Mouse (Mus musculus) retina, postnatal 7 days (tissue): ENCODE measurements at regions not wholly inside any gene's neighbourhood (a gene's known extent, or its start where the extent isn't known, plus 50 kb on each side); places are given as distances from the start of the nearest gene placed in this dataset.
"Not testable (repeated sequence)": the region's sequence is repeated elsewhere in the genome, so short reads cannot be mapped to it uniquely, and the experiment has no call there.

Source experiments
- DNase-seq: peaks from one replicate; pipeline ENCODE4 v3.0.0-alpha.2; 2012; ENCODE audit warnings: low read depth, low spot score

DNA sequence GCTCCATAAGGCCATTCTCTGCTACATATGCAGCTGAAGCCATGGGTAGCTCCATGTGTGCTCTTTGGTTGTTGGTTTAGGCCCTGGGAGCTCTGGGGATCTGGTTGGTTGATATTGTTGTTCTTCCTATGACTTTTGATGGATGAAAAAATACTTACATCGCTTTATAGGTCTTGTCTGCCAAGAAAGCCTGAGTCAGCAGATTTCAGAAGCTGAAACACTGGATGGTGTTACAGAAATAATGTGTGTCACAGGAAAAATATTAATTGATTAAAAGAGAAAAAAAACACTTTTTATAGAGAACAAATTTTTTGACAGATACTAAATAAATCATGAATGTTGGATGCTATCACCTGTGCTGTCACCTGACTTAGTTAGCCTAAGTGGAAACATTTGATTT, 52.4 kb upstream of the Plxna2 start:
- no peak for DNase-seq

DNA sequence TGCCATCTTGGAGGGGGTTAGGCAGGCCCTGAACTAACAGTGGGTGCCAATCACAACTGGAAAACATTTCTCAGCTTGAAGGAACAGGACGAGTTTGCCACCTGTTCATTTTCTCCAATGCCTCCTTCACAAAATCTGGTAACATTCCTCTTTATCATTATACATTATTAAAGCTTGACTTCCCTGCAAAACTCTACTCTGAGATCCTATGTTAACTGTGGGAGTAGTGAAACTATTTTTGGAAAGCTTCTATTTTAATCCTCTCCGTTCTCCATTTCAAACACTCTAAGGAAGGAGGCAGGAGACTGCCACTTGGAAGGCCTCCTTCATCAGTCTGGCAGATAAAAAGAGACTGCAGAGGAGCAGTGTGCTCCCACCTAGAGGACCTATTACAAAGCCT, 54.1 kb upstream of the Plxna2 start:
- DNase-seq: no peak

DNA sequence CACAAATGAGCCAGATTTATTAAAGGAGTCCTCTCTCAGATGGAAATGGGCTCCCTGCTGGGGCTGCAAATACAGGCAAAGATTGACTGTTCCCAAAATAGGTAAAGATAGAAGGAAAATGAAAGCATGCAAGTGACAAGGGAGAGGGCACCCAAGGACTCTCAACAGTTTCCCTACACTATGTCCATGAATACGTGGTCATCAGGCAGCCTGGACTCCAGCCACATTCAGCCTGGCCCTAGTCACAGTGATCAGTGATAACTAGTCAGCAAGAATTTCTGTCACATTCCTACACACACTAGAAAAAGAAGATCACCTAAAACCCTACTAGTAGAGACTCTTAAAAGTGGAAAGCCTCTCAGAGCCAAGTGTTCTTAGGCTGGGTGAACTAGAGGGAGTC, 56.9 kb upstream of the Plxna2 start:
- no peak for DNase-seq

DNA sequence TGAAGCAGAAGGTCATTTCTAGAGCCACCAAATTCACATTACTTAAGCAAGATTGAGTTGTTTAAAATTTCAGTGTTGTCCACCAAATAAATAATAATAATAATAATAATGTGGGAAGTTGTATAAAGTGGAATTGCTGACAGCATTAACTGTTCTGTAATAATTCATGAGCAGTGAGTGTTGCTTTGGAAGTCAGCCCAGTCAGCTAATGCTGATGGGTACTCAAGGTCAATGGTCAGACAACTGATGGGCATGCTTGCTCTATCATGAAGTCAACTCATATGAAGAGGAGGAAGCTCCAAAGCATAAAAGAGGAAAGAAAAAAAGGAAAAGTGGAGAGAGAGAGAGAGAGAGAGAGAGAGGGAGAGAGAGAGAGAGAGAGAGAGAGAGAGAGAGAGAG, 69.4 kb upstream of the Plxna2 start:
- DNase-seq: no peak

DNA sequence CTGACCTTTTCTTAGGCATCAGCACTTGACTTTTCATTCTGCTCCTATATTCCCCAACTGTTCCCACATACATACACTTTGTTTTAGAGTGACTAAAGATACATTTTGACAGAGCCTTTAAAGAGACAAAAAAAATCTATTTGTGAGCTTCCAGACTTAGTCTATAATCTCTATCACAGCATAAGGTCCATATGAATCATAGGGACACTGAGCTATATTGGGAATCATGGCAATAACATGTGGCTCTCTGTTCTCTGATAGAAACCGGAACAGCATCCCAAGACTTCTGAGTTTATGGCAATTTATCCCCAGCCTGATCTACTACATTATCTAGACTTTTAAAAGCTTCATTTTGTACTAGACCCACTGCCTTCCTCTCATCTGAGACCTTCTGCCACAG, 69.8 kb upstream of the Plxna2 start:
- no peak for DNase-seq

DNA sequence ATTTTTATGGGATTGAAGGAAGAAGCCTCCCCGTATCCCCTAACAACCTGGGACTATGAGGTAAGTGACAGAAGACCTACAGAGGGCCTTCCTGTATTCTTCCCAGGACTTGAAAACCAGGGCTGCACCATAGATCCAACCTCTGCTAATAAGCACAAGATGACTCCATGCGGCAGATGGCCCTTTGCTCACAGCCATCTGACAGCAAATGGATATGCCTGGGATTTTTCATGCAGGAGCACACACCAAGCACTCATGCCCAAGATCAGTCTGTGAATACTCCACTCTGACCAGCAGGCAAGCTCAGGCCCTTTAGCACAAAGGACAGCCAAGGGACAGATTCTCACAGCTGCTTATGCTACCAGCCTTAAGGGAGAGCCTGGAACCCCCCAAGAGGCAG, 77.1 kb upstream of the Plxna2 start:
- DNase-seq: no peak

DNA sequence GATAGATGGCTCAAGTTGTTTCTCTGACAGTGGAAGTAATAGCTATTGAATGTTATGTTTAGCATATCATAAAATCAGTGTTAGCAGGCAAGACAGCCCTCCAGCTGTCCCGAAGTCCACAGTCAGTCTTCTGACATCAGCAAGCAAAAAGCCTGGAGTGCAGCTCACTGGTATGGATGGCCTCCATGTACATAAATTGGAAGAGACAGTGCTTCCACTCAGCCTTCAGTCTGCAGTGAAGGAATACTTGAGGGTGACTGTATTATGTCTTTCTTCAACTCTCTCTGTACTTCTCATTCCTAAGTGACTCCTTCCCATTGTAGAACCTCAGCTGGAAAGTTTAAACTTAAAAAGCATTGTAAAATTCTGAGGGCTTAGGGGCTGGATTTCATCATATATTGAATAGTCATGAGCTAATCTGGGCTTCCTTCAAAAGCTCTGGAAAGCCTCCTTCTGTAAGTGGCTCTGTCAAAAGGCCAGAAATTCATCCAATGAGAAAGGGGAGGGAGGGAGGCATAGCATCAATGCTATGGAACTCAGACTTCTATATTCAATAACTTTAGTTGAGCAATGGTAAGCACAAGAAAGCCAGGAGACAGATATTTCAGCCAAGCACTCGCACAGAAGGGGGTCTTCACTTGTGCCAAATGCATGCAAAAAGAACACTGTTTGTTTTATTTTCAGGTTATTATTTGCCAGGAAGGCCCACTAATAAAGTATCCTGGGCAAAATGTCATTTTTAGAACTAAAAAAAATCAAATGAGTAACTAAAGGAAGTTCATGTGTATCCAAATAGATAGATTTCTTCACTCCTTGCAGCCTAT, 90.5 kb upstream of the Plxna2 start:
- no peak for DNase-seq

DNA sequence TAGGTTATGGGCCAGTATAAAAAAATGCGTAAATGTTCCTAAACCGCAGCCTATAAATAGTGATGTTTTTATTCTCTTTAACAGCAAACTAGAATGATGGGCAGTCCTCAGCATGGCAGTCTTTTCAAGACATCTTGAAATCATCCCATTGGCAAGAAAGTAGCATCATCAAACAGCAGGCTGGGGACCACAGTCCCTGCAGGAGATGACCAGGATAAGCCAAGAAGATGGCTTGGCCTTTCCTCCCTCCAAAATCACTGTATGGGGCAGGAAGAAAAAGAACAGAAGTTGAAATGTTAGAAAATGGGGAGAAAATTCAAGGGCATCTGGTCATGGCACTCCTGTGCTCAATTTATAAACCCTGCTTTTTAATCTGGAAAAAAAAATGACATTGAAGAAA, 93.0 kb upstream of the Plxna2 start:
- no peak for DNase-seq

DNA sequence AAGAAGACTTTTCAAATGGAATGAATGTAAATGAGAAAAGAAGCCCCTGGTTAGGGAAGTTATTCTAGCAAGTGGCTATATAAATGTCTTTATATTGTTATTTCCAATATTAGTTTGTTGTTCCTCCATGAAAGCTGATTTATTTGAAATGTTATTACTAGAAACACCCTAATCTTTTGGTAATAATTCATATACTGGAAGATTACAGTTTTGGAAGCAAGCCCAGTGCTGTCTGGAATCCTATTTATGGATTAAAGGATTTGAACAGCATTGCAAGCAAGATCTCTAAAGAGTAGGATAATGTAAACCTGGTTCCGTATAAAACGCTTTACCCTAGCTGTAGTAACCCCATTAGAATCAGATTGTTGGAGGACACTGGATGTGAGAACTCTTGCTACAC, 96.8 kb upstream of the Plxna2 start:
- peak; percentile 35 for DNase-seq

DNA sequence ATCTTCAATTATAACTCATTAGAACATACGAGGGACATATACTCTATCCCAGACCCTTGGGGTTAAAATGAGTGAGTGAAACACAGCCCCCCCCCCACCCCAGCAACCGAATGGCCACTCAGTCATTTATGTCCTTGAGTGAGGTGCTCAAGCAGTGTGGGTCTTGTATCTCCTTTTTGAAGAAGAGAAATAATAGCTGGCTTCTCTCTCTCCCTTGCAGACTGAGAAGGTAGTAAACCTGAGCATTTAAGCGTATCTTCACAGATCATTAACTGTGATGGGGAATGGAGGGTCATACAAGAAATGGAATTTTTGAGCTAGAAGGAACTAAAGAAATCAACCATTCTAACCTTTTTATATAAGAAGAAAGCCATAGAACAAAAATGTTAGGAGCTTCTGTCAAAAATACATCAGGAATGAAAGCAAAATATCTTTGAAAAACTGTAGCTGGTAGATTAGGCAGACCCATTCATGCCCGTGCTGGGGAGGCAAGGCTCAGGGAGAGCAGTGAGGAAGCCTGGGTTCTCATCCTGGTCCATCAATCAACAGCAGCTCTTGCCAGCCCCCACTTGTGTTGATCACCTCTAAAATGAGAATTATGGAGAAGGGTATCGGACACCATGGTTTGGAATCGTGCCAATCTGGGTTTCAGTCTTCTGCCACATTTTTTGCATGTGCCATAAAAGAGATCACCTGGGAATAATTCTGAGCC, 98.4 kb upstream of the Plxna2 start:
- DNase-seq: no peak

DNA sequence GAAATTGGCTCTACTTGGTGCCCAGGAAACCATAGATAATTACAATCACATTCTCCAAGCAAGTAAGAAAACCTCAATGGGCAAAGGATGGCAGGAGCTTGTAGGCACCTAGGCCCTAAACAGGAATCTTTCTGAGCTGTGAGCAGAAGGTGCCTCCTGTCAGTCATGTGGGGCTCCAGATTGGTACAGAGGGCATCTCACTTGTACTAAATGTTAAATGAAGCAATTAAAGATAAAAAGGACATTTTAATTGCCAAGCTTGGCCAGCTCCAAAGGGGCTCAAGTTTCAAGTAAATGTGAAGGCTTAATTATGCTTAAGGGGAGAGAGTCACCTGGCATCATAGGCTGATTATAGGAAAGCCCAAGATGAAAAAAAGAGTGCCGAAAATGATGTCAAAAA, 101.9 kb upstream of the Plxna2 start:
- DNase-seq: no peak

DNA sequence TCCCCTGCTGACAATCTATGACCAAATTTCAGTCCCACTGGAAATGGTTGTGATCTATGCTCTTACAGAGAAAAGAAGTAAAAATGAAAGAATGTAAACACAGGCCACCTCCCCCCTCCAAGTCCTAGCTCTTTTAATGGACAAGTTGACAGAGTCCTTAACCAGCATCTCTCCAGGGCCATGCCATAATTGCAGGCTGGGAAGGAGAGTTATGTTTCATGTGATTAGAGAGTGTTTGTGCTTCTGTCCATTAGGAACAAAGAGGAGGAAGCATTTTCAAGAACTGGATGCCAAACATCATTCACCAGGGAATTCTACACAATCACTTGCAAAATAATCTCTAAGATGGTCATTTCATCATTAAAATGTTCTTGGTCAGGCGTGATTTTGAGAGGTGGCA, 109.7 kb upstream of the Plxna2 start:
- DNase-seq: no peak

DNA sequence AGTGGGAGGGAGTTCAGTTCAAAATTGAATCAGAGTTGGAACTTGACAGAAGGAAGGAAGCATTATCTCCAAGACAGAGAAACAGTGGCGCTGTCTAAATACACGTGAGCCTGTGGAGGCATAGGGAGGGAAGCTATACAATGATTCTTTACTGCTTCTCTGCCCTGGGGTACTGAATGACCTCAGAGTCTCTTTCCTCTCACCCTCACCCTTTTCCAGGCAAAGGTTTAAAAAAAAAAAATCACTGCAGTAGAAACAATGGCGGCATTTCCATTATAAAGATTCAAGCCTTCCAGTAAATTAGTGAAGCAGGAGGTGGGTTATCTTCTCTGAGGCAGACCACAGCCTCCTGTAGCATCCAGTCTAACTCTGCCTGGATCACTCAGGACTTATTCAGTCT, 112.2 kb upstream of the Plxna2 start:
- DNase-seq: no peak

DNA sequence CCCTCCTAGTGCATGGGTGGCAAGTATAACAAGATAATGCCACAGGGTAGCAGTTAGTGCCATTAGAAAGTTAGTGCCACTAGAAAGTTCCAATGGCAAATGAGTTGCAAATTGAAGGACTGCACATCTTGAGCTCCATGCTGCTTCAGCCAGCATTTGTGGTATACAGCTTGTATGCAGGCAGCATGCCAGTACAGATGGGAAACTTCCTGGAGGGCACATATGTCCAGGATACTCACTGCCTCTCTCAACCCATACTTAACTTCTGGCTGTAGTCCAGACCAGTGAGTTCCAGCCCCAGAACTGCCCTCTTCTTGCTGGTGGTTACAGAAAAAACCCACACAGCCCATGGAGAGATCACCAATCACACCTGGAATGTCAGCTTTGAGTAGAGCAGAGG, 113.8 kb upstream of the Plxna2 start:
- DNase-seq: no peak

DNA sequence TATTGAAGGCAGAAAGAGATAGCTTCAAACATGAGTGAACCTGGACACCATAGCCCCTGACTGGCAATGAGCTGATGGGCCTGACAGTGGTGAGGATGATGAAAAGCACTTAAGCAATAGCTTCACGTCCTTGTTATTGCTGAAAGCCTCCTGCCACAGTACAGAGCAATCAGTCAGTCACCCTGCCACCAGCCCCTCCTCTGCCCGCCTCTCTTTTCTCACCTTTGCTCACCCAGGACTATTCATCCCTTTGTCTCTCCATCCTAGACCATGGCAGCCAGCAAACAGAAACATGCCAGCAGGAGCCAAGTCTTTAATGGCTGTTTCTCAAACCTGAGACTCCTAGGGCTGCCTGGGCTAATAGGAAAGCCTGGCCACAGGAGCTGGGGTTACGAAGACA, 114.5 kb upstream of the Plxna2 start:
- DNase-seq: no peak

DNA sequence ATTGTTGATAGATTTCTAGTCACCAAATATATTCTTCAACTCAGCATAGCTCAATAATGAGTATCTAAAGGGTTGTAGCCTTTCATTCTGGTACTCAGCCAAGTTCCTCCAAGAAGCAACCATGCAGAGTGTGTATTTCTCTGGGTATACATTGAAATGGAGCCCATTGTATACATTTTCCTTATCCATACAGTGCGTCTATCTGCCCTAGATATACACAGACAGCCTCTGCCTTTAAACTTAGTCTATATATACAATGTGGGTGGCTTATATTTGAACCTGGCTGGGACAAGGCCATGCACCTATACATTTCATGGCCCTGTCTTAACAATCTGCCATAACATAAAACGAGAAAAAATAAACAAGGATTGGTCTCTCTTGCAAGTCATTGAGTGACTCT, 121.6 kb upstream of the Plxna2 start:
- DNase-seq: no peak

DNA sequence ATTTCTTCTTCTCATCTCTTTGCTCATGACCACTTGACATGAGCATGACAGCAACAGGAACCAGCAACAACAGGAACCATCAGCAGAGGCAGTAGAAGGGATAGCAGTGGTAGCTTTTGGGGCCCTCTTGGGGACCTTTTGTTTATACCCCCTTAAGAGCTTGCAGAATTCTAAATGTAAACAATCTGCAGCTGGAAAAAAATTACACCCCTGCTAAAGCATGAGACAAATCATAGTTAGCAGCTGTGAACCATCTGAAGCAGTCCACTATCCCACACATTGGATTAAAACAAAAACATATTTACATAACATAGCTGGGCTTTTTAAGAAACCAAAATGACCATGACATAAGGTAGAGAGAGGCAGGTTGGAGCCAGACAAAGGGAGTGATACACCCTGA, 126.9 kb upstream of the Plxna2 start:
- DNase-seq: no peak

DNA sequence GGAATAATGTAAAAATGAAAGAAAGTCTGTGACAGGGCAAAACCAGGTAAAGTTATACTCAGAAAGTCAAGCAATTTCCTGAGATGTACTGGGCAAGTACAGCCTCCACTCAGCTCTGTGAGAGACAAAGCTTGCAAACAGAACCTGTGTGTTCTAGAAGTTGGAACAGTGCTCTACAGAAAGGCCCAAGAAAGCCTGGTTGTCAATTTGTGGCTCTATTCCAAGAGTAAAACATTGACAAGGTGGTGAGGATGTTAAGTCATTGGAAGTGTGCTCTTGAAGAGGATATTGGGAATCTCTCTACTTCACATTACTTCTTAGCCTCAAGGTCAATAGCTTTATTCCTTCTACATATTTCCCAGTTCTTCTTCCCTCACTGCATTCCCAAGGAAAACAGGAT, 129.9 kb upstream of the Plxna2 start:
- DNase-seq: no peak

DNA sequence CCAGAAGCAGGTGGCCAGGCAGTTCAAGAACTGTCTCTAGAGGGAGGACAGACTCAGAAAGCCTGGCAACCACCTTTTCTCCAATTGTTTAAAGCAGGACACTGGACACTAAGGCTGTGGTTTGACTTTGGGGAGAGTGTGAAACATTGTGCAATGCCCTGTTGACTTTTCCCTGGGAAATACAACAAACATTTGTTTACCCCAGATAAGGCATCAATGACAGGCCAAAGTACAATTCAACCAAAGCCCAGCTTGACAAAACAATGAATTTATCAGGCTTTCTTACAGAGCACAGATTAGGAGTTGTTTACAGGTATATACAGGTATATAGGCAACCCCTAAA, 135.3 kb upstream of the Plxna2 start:
- no peak for DNase-seq

DNA sequence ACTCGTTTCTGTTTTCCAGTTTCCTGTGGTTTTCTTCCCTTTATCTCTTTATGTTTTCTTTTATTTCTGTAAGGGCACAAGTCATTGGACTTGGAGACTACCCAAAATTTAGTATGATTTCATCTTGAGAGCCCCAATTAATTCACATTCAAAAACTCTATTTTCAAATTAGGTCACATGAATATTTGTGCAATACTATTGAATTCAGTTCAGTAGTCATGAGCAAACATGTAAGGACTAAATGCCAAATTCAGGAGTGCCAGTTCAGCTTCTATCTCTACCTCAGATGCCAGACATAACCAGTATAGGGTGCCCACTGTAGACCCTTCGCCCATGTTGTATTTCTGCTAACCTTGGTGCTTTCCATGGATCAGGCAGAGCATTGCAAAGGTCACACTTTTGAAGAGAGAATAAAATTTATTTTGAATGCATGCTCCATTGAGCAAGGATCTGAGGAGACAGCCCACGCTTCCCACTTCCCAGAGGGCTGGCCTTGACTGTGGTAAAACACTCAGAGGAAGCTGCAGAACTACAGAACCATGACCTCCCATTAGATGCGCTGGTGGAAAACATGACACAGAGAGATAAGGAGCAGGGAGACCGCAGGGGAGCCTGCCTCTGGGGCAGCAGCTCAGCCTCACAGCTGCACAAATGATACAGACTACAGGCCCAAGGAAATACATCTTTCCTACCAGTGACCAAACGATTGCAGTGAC, 135.9 kb upstream of the Plxna2 start:
- no peak for DNase-seq

DNA sequence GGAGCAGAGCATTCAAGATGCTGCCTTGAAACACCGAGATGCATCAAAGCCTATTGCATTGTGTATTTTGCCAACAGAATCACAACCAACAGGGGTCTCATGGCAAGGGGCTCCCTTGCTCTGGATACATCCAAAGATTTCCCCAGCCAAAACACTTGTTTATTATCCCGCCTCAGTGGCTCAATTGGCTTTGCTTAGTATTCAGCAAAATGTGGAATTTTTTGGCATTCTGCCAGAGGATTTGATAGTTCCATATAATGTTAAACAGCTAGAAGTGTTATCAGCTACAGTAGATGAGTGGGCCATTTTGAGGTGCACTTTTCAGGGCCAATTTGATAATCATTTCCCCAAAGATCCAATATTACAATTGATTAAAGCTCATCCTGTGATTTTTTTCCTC, 146.7 kb upstream of the Plxna2 start:
- DNase-seq: not testable (repeated sequence)

DNA sequence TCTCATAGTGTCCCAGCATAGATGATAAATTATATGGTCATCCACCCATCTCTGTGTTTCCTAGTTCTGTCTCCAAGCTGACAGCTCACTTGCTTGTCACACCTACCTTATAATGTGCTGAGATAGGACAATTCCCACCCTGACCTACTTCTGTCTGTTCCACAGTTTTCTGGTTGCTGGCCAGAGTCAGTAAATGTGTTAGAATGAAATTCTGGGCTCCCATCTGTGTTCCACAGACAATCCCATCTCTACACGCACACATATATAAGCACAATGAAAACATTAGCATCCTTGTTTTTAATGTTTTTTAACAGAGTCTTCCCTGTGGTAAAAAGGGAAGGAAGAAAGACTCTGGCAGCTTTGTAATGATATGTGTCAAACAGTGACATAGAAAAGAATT, 165.5 kb upstream of the Plxna2 start:
- no peak for DNase-seq

DNA sequence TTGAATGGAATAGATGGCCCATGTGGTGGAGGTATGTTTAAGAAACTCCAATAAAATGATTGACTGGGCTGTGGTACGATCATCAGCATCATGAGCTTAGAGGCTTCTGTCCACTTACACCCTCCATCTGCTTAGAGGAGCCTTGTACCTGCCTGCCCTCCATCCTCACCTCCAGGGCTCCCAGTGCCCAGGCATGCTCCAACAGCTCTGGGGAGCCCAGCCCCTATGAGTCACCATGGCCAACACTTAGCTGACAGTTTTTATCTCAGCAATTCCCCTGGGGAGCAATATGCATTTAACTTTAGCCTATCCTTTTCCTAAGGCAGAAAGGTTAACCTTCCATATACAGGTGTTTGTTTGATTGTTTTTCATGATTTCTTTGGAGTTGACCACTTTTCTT, 174.3 kb upstream of the Plxna2 start:
- DNase-seq: no peak
